Mouse (Mus musculus) intestine, postnatal 0 days (tissue): Measurements from ENCODE around the gene Arl5c. TPM values are rescaled to one million over a fixed set of nuclear protein-coding genes. Genes with fewer than 3 reads are reported as not detected.

Experiments used
- ATAC-seq: fragments of 200-750 bp; cut with Nextera tagmentation; 2 replicates; pipeline ENCODE4 v1.8.0; 2017; ENCODE audit warnings: mild to moderate bottlenecking, moderate TSS enrichment, moderate library complexity
- H3K27ac ChIP-seq: fragments of 300-500 bp; sonication (generic); 2 replicates; pipeline ENCODE4 v1.5.1; 2014; ENCODE audit warnings: mild to moderate bottlenecking, low read depth, low read length, moderate library complexity
- H3K27me3 ChIP-seq: fragments of 300-500 bp; sonication (generic); replicated peaks from 2 replicates; pipeline ENCODE4 v1.6.1; 2014; ENCODE audit warnings: low read length, mixed read lengths; ENCODE audit not compliant: control insufficient read depth, insufficient read depth
- H3K36me3 ChIP-seq: fragments of 300-500 bp; sonication (generic); 2 replicates; pipeline ENCODE4 v1.6.1; 2014; ENCODE audit warnings: mild to moderate bottlenecking, moderate library complexity; ENCODE audit not compliant: control insufficient read depth, insufficient read depth
- H3K4me1 ChIP-seq: fragments of 300-500 bp; sonication (generic); replicated peaks from 2 replicates; pipeline ENCODE4 v1.6.1; 2014; ENCODE audit warnings: antibody characterized with exemption, low read length, mixed read lengths; ENCODE audit not compliant: control insufficient read depth, insufficient read depth
- H3K4me2 ChIP-seq: fragments of 300-500 bp; sonication (generic); replicated peaks from 2 replicates; pipeline ENCODE4 v1.6.1; 2014; ENCODE audit warnings: low read depth, mild to moderate bottlenecking, moderate library complexity
- H3K4me3 ChIP-seq: fragments of 300-500 bp; sonication (generic); 2 replicates; pipeline ENCODE4 v1.5.1; 2014; ENCODE audit warnings: low read depth, low read length
- H3K9ac ChIP-seq: fragments of 300-500 bp; sonication (generic); 2 replicates; pipeline ENCODE4 v1.6.1; 2014; ENCODE audit warnings: mild to moderate bottlenecking, low read depth, low read length
- H3K9me3 ChIP-seq: fragments of 300-500 bp; sonication (generic); 2 replicates; pipeline ENCODE4 v1.6.1; 2016; ENCODE audit warnings: mixed run types; ENCODE audit not compliant: control insufficient read depth
- CTCF ChIP-seq: sonication (generic); IDR thresholded peaks from 2 replicates; pipeline ENCODE4 v1.5.1; 2016; ENCODE audit warnings: low read depth, mild to moderate bottlenecking, control low read depth, antibody characterized with exemption, moderate library complexity
- whole genome bisulfite sequencing: fragments of 180-500 bp; shearing (Covaris S2); extraction: QIAGEN DNeasy Blood & Tissue Kit; methylation state at CpG from one replicate; pipeline ENCODE4 v1.1.7; 2014; 5-methylcytosine and 5-hydroxymethylcytosine counted together
- polyA plus RNA-seq: library from polyadenylated mRNA; unstranded; fragments of >200 nt; fragmentation: Nextera tagmentation; extraction: Ambion mirVana; gene quantifications from 2 replicates; pipeline ENCODE4 v1.2.1, GENCODE M21; 2015

Gene Arl5c
- polyA plus RNA-seq, 1 experiment from 2014 or later = 4.2 TPM

- Histone ChIP-seq H3K9ac (no peak overlapping the region), H3K4me2 (no peak overlapping the region), H3K36me3 (no peaks in the 10 kb centered on the region), H3K4me3 (no peak overlapping the region), H3K27me3 (no peaks in the 10 kb centered on the region), H3K4me1 (no peaks in the 10 kb centered on the region), H3K27ac (no peak overlapping the region), H3K9me3 (no peaks in the 10 kb centered on the region)
- ATAC-seq = no peak
- 85% methylated on average over 1 of the region's 1 CpGs for WGBS
- TF ChIP-seq CTCF = peak; percentile 77
Observed at GRCm38 (mm10) chr11:97960907-97961306, 35.1 kb downstream of the Arl5c start.

GRCm38 (mm10) chr11:97959300-97959680, 36.7 kb downstream of the Arl5c start:
- WGBS = 59% methylated on average over 5 of the region's 5 CpGs
- Histone ChIP-seq H3K4me3 (no peak overlapping the region), H3K9me3 (no peaks in the 10 kb centered on the region), H3K36me3 (no peaks in the 10 kb centered on the region), H3K27me3 (no peaks in the 10 kb centered on the region), H3K4me1 (no peaks in the 10 kb centered on the region), H3K9ac (no peak overlapping the region), H3K4me2 (no peak overlapping the region), H3K27ac (no peak overlapping the region)
- ATAC-seq = no peak
- TF ChIP-seq CTCF = no peak

- Histone ChIP-seq H3K27me3 (no peaks in the 10 kb centered on the region), H3K4me1 (no peaks in the 10 kb centered on the region), H3K4me3 (no peak overlapping the region), H3K4me2 (no peak overlapping the region), H3K36me3 (no peaks in the 10 kb centered on the region), H3K9ac (no peak overlapping the region), H3K9me3 (no peaks in the 10 kb centered on the region), H3K27ac (no peak overlapping the region)
- ATAC-seq = no peak
- 80% methylated on average over 7 of the region's 7 CpGs for WGBS
- TF ChIP-seq CTCF = no peak
Observed at GRCm38 (mm10) chr11:97958641-97959299, 37.2 kb downstream of the Arl5c start.

GRCm38 (mm10) chr11:97956905-97957560, 38.9 kb downstream of the Arl5c start:
- H3K36me3 ChIP-seq = no peaks in the 10 kb centered on the region
- WGBS = 52% methylated on average over 6 of the region's 6 CpGs
- H3K27me3 ChIP-seq = no peaks in the 10 kb centered on the region
- H3K4me2 ChIP-seq = no peak overlapping the region
- no peaks in the 10 kb centered on the region for H3K9me3 ChIP-seq
- no peak overlapping the region for H3K9ac ChIP-seq
- no peaks in the 10 kb centered on the region for H3K4me1 ChIP-seq
- ATAC-seq = no peak
- no peak overlapping the region for H3K4me3 ChIP-seq
- H3K27ac ChIP-seq = no peak overlapping the region
- TF ChIP-seq CTCF = no peak

- Histone ChIP-seq H3K4me3 (no peak overlapping the region), H3K36me3 (no peaks in the 10 kb centered on the region), H3K4me2 (no peak overlapping the region), H3K4me1 (no peaks in the 10 kb centered on the region), H3K9ac (no peak overlapping the region), H3K9me3 (no peaks in the 10 kb centered on the region), H3K27me3 (no peaks in the 10 kb centered on the region), H3K27ac (no peak overlapping the region)
- WGBS = 66% methylated on average over 4 of the region's 4 CpGs
- ATAC-seq = no peak
- TF ChIP-seq CTCF = no peak
Observed at GRCm38 (mm10) chr11:97955915-97956314, 40.1 kb downstream of the Arl5c start.

GRCm38 (mm10) chr11:97955146-97955902, 40.7 kb downstream of the Arl5c start:
- ATAC-seq = no peak
- H3K4me3 ChIP-seq = no peak overlapping the region
- H3K4me2 ChIP-seq = no peak overlapping the region
- no peak overlapping the region for H3K9ac ChIP-seq
- no peak overlapping the region for H3K27ac ChIP-seq
- 81% methylated on average over 9 of the region's 9 CpGs for WGBS
- H3K36me3 ChIP-seq = no peaks in the 10 kb centered on the region
- no peaks in the 10 kb centered on the region for H3K4me1 ChIP-seq
- no peak for TF ChIP-seq CTCF
- H3K9me3 ChIP-seq = no peaks in the 10 kb centered on the region
- no peaks in the 10 kb centered on the region for H3K27me3 ChIP-seq
